Mouse (Mus musculus) left cerebral cortex, adult 18-20 months (tissue): ENCODE data around the gene Ttc9c. TPM values are rescaled to one million over a fixed set of nuclear protein-coding genes. Genes with fewer than 3 reads are reported as not detected.
"Not testable (repeated sequence)": the region's sequence is repeated elsewhere in the genome, so short reads cannot be mapped to it uniquely, and the experiment has no call there.

Source experiments
- DNase-seq, 2 experiments: peaks; one replicate each; pipeline ENCODE4 v3.0.0; 2021 to 2022; ENCODE audit warnings: low spot score in 2 of 2, mixed read lengths in 1 of 2
- long read RNA-seq, 2 experiments: library from polyadenylated mRNA; stranded (forward); transcript quantifications; one replicate each; pipeline ENCODE4 v2.0.0; 2021
- total RNA-seq, 2 experiments: library from RNA; stranded (reverse); gene quantifications; 2 replicates each; pipeline ENCODE4 v1.2.3; 2021

The Ttc9c gene
- total RNA-seq = 10 to 100 TPM; 38.7 to 42.4 TPM
- long read RNA-seq, experiment 1, transcript Ttc9c-201 (3 exons, 1,585 nt) = major isoform, 19 of 35 reads
- long read RNA-seq, experiment 1, transcript Ttc9c-204 (2 exons, 1,192 nt) = minor isoform, 6 of 35 reads
- long read RNA-seq, experiment 1, partial matches to known transcripts = 6 of 35 reads
- long read RNA-seq, experiment 1, other reads (novel, unspliced or antisense) = 3 of 35 reads
- long read RNA-seq, experiment 2, transcript Ttc9c-201 (3 exons, 1,585 nt) = major isoform, 19 of 28 reads
- long read RNA-seq, experiment 2, partial matches to known transcripts = 0 of 28 reads
- long read RNA-seq, experiment 2, other reads (novel, unspliced or antisense) = 3 of 28 reads

- DNase-seq = peak; percentile 94 to 98
Measured at GRCm38 (mm10) chr19:8818801-8819595, at the start of gene Ttc9c. Gene Ttc9c (minus strand): TSS chr19:8819333.

- no peak for DNase-seq
Measured at GRCm38 (mm10) chr19:8864265-8864664, 45.1 kb upstream of the Ttc9c start.

- DNase-seq = no peak
Measured at GRCm38 (mm10) chr19:8859018-8859417, 39.9 kb upstream of the Ttc9c start.

GRCm38 (mm10) chr19:8857689-8858088 is 38.6 kb upstream of the Ttc9c start:
- peak in 1 of 2 experiments; percentile 60 for DNase-seq

- peak in 1 of 2 experiments; percentile 21 for DNase-seq
Measured at GRCm38 (mm10) chr19:8853117-8853516, 34.0 kb upstream of the Ttc9c start.

GRCm38 (mm10) chr19:8852236-8852928 is 33.2 kb upstream of the Ttc9c start:
- DNase-seq = peak in 1 of 2 experiments; percentile 23

GRCm38 (mm10) chr19:8851639-8852038 is 32.5 kb upstream of the Ttc9c start:
- no peak for DNase-seq

GRCm38 (mm10) chr19:8850402-8850901 is 31.3 kb upstream of the Ttc9c start, which contains the start of gene Lrrn4cl:
Gene Lrrn4cl (plus strand): TSS chr19:8850768.
- no peak for DNase-seq

GRCm38 (mm10) chr19:8848356-8848755 is 29.2 kb upstream of the Ttc9c start:
- no peak for DNase-seq

GRCm38 (mm10) chr19:8844371-8845129 is 25.4 kb upstream of the Ttc9c start:
- peak; percentile 76 to 88 for DNase-seq

GRCm38 (mm10) chr19:8842961-8843360 is 23.8 kb upstream of the Ttc9c start:
- DNase-seq = no peak

GRCm38 (mm10) chr19:8841012-8841411 is 21.9 kb upstream of the Ttc9c start:
- no peak for DNase-seq

GRCm38 (mm10) chr19:8839908-8840791 is 21.0 kb upstream of the Ttc9c start:
- DNase-seq = peak; percentile 64 to 77

- DNase-seq = peak; percentile 80 to 86
Measured at GRCm38 (mm10) chr19:8839103-8839907, 20.2 kb upstream of the Ttc9c start, which contains the start of gene Gng3. Gene Gng3 (minus strand): TSS chr19:8839194.

GRCm38 (mm10) chr19:8838041-8838730 is 19.1 kb upstream of the Ttc9c start:
- peak; percentile 46 to 47 for DNase-seq

GRCm38 (mm10) chr19:8837251-8837791 is 18.2 kb upstream of the Ttc9c start, which contains the start of gene Bscl2:
Gene Bscl2 (plus strand): TSS chr19:8837467.
- DNase-seq = peak; percentile 81 to 87

- not testable (repeated sequence) for DNase-seq
Measured at GRCm38 (mm10) chr19:8836327-8836726, 17.2 kb upstream of the Ttc9c start.

GRCm38 (mm10) chr19:8832971-8833370 is 13.8 kb upstream of the Ttc9c start:
- DNase-seq = no peak
